Mouse (Mus musculus): ENCODE data around the gene Fbxo39.

Fbxo39 gene

GRCm38 (mm10) chr11:72366126-72366525 lies 51.9 kb downstream of the Fbxo39 start:
- no peak for DNase-seq

GRCm38 (mm10) chr11:72367934-72368674 lies 53.9 kb downstream of the Fbxo39 start:
- DNase-seq = no peak
